Mouse (Mus musculus) MEL (cell line): ENCODE measurements around the gene Atpaf2. TPM values are rescaled to one million over a fixed set of nuclear protein-coding genes. Genes with fewer than 3 reads are reported as not detected.

Experiments
- DNase-seq: peaks from one replicate; pipeline ENCODE4 v3.0.0; 2011; ENCODE audit warnings: low read depth, low spot score
- H3K27ac ChIP-seq: 2 replicates; pipeline ENCODE4 v1.5.1; 2012; ENCODE audit warnings: low read depth, mild to moderate bottlenecking, control low read depth, low read length, moderate library complexity; ENCODE audit not compliant: control insufficient read depth
- H3K27me3 ChIP-seq, 2 experiments: fragments of 150-350 bp in 1 of 2; sonication (generic) in 1 of 2; 2 replicates each; pipeline ENCODE4 v1.6.1; 2012; ENCODE audit warnings: low read length in 2 of 2, mild to moderate bottlenecking in 2 of 2, improper control_type of control experiment in 1 of 2, moderate library complexity in 1 of 2; ENCODE audit not compliant: insufficient read depth in 2 of 2, control insufficient read depth in 1 of 2
- H3K36me3 ChIP-seq, 2 experiments: 2 replicates each; pipeline ENCODE4 v1.6.1; 2012 to 2014; ENCODE audit warnings: low read length in 2 of 2, improper control_type of control experiment in 1 of 2, inconsistent platforms in 1 of 2, mild to moderate bottlenecking in 1 of 2; ENCODE audit not compliant: insufficient read depth in 2 of 2, control insufficient read depth in 1 of 2
- H3K4me1 ChIP-seq, 2 experiments: fragments of 150-350 bp in 1 of 2; sonication (generic) in 1 of 2; 2 replicates each; pipeline ENCODE4 v1.6.1; 2012; ENCODE audit warnings: low read length in 2 of 2, improper control_type of control experiment in 1 of 2, mild to moderate bottlenecking in 1 of 2; ENCODE audit not compliant: insufficient read depth in 2 of 2, control insufficient read depth in 1 of 2
- H3K4me3 ChIP-seq, 2 experiments: fragments of 150-350 bp in 1 of 2; sonication (generic) in 1 of 2; 2 replicates each; pipeline ENCODE4 v1.5.1; 2012; ENCODE audit warnings: low read depth in 2 of 2, low read length in 2 of 2, mild to moderate bottlenecking in 2 of 2, moderate library complexity in 2 of 2, control low read depth in 1 of 2, improper control_type of control experiment in 1 of 2; ENCODE audit not compliant: control insufficient read depth in 1 of 2, insufficient read depth in 1 of 2
- H3K79me2 ChIP-seq: 2 replicates; pipeline ENCODE4 v1.6.1; 2012; ENCODE audit warnings: mild to moderate bottlenecking, low read length, moderate library complexity; ENCODE audit not compliant: control insufficient read depth, poor library complexity, insufficient read depth
- H3K9ac ChIP-seq: 2 replicates; pipeline ENCODE4 v1.6.1; 2012; ENCODE audit warnings: low read depth, mild to moderate bottlenecking, control low read depth, low read length, moderate library complexity; ENCODE audit not compliant: control insufficient read depth, poor library complexity, severe bottlenecking
- H3K9me3 ChIP-seq: fragments of 150-350 bp; sonication (generic); replicated peaks from 2 replicates; pipeline ENCODE4 v1.6.1; 2012; ENCODE audit warnings: mild to moderate bottlenecking, low read length, improper control_type of control experiment, moderate library complexity; ENCODE audit not compliant: insufficient read depth
- BHLHE40 ChIP-seq: IDR thresholded peaks from 2 replicates; pipeline ENCODE4 v1.6.1; 2012; ENCODE audit warnings: low read depth, mild to moderate bottlenecking, inconsistent platforms, low read length, improper control_type of control experiment, borderline replicate concordance
- CHD1 ChIP-seq: IDR thresholded peaks from 2 replicates; pipeline ENCODE4 v1.6.1; 2012; ENCODE audit warnings: low read depth, mild to moderate bottlenecking, inconsistent platforms, low read length, improper control_type of control experiment
- CTCF ChIP-seq, 3 experiments: IDR thresholded peaks in 2 of 3; conservative IDR thresholded peaks in 1 of 3; 2 replicates each; pipeline ENCODE4 v1.5.1; 2011 to 2012; ENCODE audit warnings: low read length in 3 of 3, low read depth in 2 of 3, mild to moderate bottlenecking in 2 of 3, improper control_type of control experiment in 1 of 3, inconsistent platforms in 1 of 3, mixed read lengths in 1 of 3, moderate library complexity in 1 of 3; ENCODE audit not compliant: control insufficient read depth in 1 of 3, insufficient read depth in 1 of 3, poor library complexity in 1 of 3, severe bottlenecking in 1 of 3
- E2F4 ChIP-seq: IDR thresholded peaks from 2 replicates; pipeline ENCODE4 v1.6.1; 2011; ENCODE audit warnings: low read depth, low read length, improper control_type of control experiment, borderline replicate concordance
- ELF1 ChIP-seq: IDR thresholded peaks from 2 replicates; pipeline ENCODE4 v1.6.1; 2014; ENCODE audit warnings: low read depth, mild to moderate bottlenecking, inconsistent platforms, low read length, improper control_type of control experiment, moderate library complexity
- EP300 ChIP-seq, 2 experiments: IDR thresholded peaks; 2 replicates each; pipeline ENCODE4 v1.6.1; 2011; ENCODE audit warnings: improper control_type of control experiment in 2 of 2, low read length in 2 of 2, low read depth in 1 of 2, mild to moderate bottlenecking in 1 of 2
- GABPA ChIP-seq: IDR thresholded peaks from 2 replicates; pipeline ENCODE4 v1.6.1; 2012; ENCODE audit warnings: low read depth, mild to moderate bottlenecking, inconsistent platforms, low read length, improper control_type of control experiment, moderate library complexity
- MAFK ChIP-seq: IDR thresholded peaks from 2 replicates; pipeline ENCODE4 v1.6.1; 2011; ENCODE audit warnings: low read depth, mild to moderate bottlenecking, low read length, improper control_type of control experiment, borderline replicate concordance
- MAX ChIP-seq: IDR thresholded peaks from 2 replicates; pipeline ENCODE4 v1.6.1; 2011; ENCODE audit warnings: low read length, improper control_type of control experiment
- MAZ ChIP-seq: IDR thresholded peaks from 2 replicates; pipeline ENCODE4 v1.6.1; 2012; ENCODE audit warnings: low read depth, mild to moderate bottlenecking, inconsistent platforms, low read length, improper control_type of control experiment
- MXI1 ChIP-seq: IDR thresholded peaks from 2 replicates; pipeline ENCODE4 v1.6.1; 2011; ENCODE audit warnings: mild to moderate bottlenecking, low read depth, low read length, improper control_type of control experiment
- MYB ChIP-seq: IDR thresholded peaks from 2 replicates; pipeline ENCODE4 v1.6.1; 2011; ENCODE audit warnings: mild to moderate bottlenecking, low read depth, low read length, improper control_type of control experiment
- MYC ChIP-seq: IDR thresholded peaks from 2 replicates; pipeline ENCODE4 v1.6.1; 2011; ENCODE audit warnings: low read depth, mild to moderate bottlenecking, low read length, improper control_type of control experiment, moderate library complexity
- POLR2A ChIP-seq, 2 experiments: IDR thresholded peaks; 2 replicates each; pipeline ENCODE4 v1.6.1; 2011 to 2012; ENCODE audit warnings: low read length in 2 of 2, mild to moderate bottlenecking in 2 of 2, control low read depth in 1 of 2, improper control_type of control experiment in 1 of 2, low read depth in 1 of 2, moderate library complexity in 1 of 2; ENCODE audit not compliant: control insufficient read depth in 1 of 2, insufficient read depth in 1 of 2, poor library complexity in 1 of 2
- POLR2AphosphoS2 ChIP-seq: IDR thresholded peaks from 2 replicates; pipeline ENCODE4 v1.6.1; 2011; ENCODE audit warnings: low read length, improper control_type of control experiment
- POLR2AphosphoS5 ChIP-seq: IDR thresholded peaks from 2 replicates; pipeline ENCODE4 v1.6.1; 2012; ENCODE audit warnings: low read depth, borderline replicate concordance, mild to moderate bottlenecking, inconsistent platforms, low read length, moderate library complexity, mixed read lengths
- RAD21 ChIP-seq: IDR thresholded peaks from 2 replicates; pipeline ENCODE4 v1.6.1; 2011; ENCODE audit warnings: mild to moderate bottlenecking, low read depth, low read length, improper control_type of control experiment
- RCOR1 ChIP-seq: IDR thresholded peaks from 2 replicates; pipeline ENCODE4 v1.6.1; 2012; ENCODE audit warnings: low read depth, mild to moderate bottlenecking, inconsistent platforms, low read length, improper control_type of control experiment
- SIN3A ChIP-seq: IDR thresholded peaks from 2 replicates; pipeline ENCODE4 v1.6.1; 2012; ENCODE audit warnings: low read length, improper control_type of control experiment, inconsistent platforms
- SMC3 ChIP-seq: IDR thresholded peaks from 2 replicates; pipeline ENCODE4 v1.6.1; 2011; ENCODE audit warnings: low read depth, low read length, improper control_type of control experiment
- TAL1 ChIP-seq: IDR thresholded peaks from 2 replicates; pipeline ENCODE4 v1.6.1; 2012; ENCODE audit warnings: mild to moderate bottlenecking, inconsistent platforms, low read length, moderate library complexity, mixed read lengths
- TCF12 ChIP-seq: IDR thresholded peaks from 2 replicates; pipeline ENCODE4 v1.6.1; 2014; ENCODE audit warnings: low read depth, mild to moderate bottlenecking, inconsistent platforms, low read length, improper control_type of control experiment, moderate library complexity
- UBTF ChIP-seq: IDR thresholded peaks from 2 replicates; pipeline ENCODE4 v1.6.1; 2012; ENCODE audit warnings: low read depth, mild to moderate bottlenecking, inconsistent platforms, low read length, improper control_type of control experiment, moderate library complexity, borderline replicate concordance; ENCODE audit not compliant: insufficient read depth
- USF1 ChIP-seq: IDR thresholded peaks from 2 replicates; pipeline ENCODE4 v1.6.1; 2014; ENCODE audit warnings: low read depth, mild to moderate bottlenecking, inconsistent platforms, low read length, improper control_type of control experiment, moderate library complexity
- USF2 ChIP-seq, 2 experiments: IDR thresholded peaks; 2 replicates each; pipeline ENCODE4 v1.6.1; 2011 to 2012; ENCODE audit warnings: improper control_type of control experiment in 2 of 2, low read length in 2 of 2, borderline replicate concordance in 1 of 2, inconsistent platforms in 1 of 2, low read depth in 1 of 2, mild to moderate bottlenecking in 1 of 2; ENCODE audit not compliant: insufficient read depth in 1 of 2
- ZKSCAN1 ChIP-seq: IDR thresholded peaks from 2 replicates; pipeline ENCODE4 v1.6.1; 2012; ENCODE audit warnings: low read depth, mild to moderate bottlenecking, inconsistent platforms, low read length, improper control_type of control experiment, moderate library complexity
- ZNF384 ChIP-seq: IDR thresholded peaks from 2 replicates; pipeline ENCODE4 v1.6.1; 2012; ENCODE audit warnings: low read depth, mild to moderate bottlenecking, inconsistent platforms, low read length, improper control_type of control experiment
- polyA plus RNA-seq, 2 experiments: library from polyadenylated mRNA; stranded (reverse) in 1 of 2; unstranded in 1 of 2; fragments of >175 nt in 1 of 2; fragments of >200 nt in 1 of 2; gene quantifications; 2 replicates each; pipeline versions ENCODE4 v1.2.1 to v1.2.4; 2012; ENCODE audit warnings: low replicate concordance in 2 of 2, low read depth in 1 of 2; ENCODE audit not compliant: insufficient read length in 2 of 2, insufficient read depth in 1 of 2, missing spikeins in 1 of 2
- total RNA-seq: library from RNA; depleted of rRNA; stranded (reverse); fragments of 300-350 nt; gene quantifications from 2 replicates; pipeline ENCODE4 v1.2.3, GENCODE M21; 2012

The Atpaf2 gene
- total and polyA plus RNA-seq, 3 experiments, result 82.6 to 102 TPM; not detected in 1

DNA sequence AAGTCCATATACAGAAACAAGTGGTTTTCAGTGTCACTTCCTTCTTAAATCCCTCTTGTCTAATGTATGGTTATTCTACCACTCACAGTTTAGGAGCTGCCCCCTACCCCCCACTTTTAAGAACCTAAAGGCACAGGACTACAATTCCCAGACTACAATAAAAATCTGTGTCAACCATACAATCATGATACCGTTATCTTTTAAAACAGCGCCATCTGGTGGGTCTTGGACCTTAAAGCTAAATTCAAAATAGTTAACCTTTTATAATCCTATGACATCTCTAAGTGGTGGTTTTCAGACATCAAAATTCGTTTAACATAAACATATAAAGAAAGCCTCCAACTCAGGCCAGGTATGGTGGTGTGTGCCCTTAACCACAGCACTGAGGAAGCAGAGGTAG, 6.1 kb downstream of the Atpaf2 start (continued):
- TF ChIP-seq SMC3 (peak; percentile 77), USF2 (IDR thresholded peaks at IDR 0.05; ENCODE audit: borderline replicate concordance in 1 of 2, insufficient read depth in 1 of 2, low read depth in 1 of 2, low read length in 2 of 2) (no peak), BHLHE40 (no peak), ZKSCAN1 (no peak), MAX (no peak), GABPA (no peak), RCOR1 (peak; percentile 94), POLR2AphosphoS5 (no peak), CTCF (IDR thresholded peaks at IDR 0.05 in 2 of 3, conservative IDR thresholded peaks at IDR 0.05 in 1 of 3; ENCODE audit: control insufficient read depth in 1 of 3, insufficient read depth in 1 of 3, low read depth in 2 of 3, low read length in 3 of 3, poor library complexity in 1 of 3, severe bottlenecking in 1 of 3) (peak; percentile 42 to 89 (median 60); a peak in 5 of 6 replicates), TAL1 (no peak), RAD21 (peak; percentile 77), EP300 (IDR thresholded peaks at IDR 0.05; ENCODE audit: low read depth in 1 of 2, low read length in 2 of 2) (no peak), ELF1 (no peak), MXI1 (no peak), CHD1 (no peak), MYB (no peak)

DNA sequence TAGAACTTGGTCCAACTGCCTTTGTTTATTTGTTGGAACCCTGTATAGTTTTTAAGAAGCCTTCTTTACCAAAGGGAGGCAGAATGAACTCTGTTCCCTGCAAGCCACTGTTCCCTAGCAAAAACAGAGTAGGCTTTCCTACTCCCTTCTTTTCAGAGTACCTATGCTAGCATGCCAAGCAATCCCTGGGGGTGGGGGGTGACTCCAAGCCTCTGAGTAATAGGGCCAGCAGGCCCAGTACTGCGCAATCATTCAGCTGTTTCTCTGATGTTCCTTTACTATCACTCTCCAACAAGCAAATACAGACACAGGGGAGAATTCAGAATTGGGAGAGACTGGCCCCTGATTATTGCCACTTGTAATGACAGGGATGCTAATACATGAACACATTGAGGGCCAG, 11.7 kb downstream of the Atpaf2 start:
- H3K79me2 ChIP-seq, result peaks cover under 1% of the 10 kb centered on the region
- no peak overlapping the region for H3K27ac ChIP-seq
- H3K27me3 ChIP-seq, result no peaks in the 10 kb centered on the region
- no peaks in the 10 kb centered on the region for H3K9me3 ChIP-seq
- TF ChIP-seq ZNF384 (no peak), UBTF (no peak), E2F4 (no peak), TAL1 (no peak), EP300 (IDR thresholded peaks at IDR 0.05; ENCODE audit: low read depth in 1 of 2, low read length in 2 of 2) (no peak), POLR2AphosphoS2 (no peak), TCF12 (no peak), POLR2A (IDR thresholded peaks at IDR 0.05; ENCODE audit: control insufficient read depth in 1 of 2, insufficient read depth in 1 of 2, low read depth in 1 of 2, low read length in 2 of 2, poor library complexity in 1 of 2) (no peak), MYC (no peak), USF2 (IDR thresholded peaks at IDR 0.05; ENCODE audit: borderline replicate concordance in 1 of 2, insufficient read depth in 1 of 2, low read depth in 1 of 2, low read length in 2 of 2) (no peak), CTCF (IDR thresholded peaks at IDR 0.05 in 2 of 3, conservative IDR thresholded peaks at IDR 0.05 in 1 of 3; ENCODE audit: control insufficient read depth in 1 of 3, insufficient read depth in 1 of 3, low read depth in 2 of 3, low read length in 3 of 3, poor library complexity in 1 of 3, severe bottlenecking in 1 of 3) (no peak), ELF1 (no peak), ZKSCAN1 (no peak), MAFK (no peak), MAZ (no peak), SIN3A (no peak), USF1 (no peak), SMC3 (no peak)
- H3K9ac ChIP-seq, result no peak overlapping the region
- no peaks in the 10 kb centered on the region for H3K4me1 ChIP-seq
- H3K36me3 ChIP-seq, result peaks cover 0 to 23% of the 10 kb centered on the region in 2 experiments; a peak in 2 of 4 replicates
- H3K4me3 ChIP-seq, result no peak overlapping the region
- no peak for DNase-seq
